Mouse (Mus musculus): ENCODE results near the gene Lct. TPM values are rescaled to one million over a fixed set of nuclear protein-coding genes. Genes with fewer than 3 reads are reported as not detected.

Gene Lct
- polyA plus RNA-seq, 1 experiment from 2014 or later: 0.37 TPM

Other genes with a start within 250 kb of the Lct start
- 9.2 TPM in 2 replicates for gene Zranb3, start 225.3 kb downstream of the Lct start, polyA plus RNA-seq (2016; fragmentation: Nextera tagmentation; extraction: Ambion mirVana)
- gene R3hdm1, start 225.0 kb downstream of the Lct start, polyA plus RNA-seq (2016; fragmentation: Nextera tagmentation; extraction: Ambion mirVana): 97.1 and 102 TPM in 2 replicates
- gene Ubxn4, start 84.4 kb downstream of the Lct start, polyA plus RNA-seq (2016; fragmentation: Nextera tagmentation; extraction: Ambion mirVana): 78.3 and 79.5 TPM in 2 replicates
- 175 and 179 TPM in 2 replicates for gene Mcm6, start 31.3 kb upstream of the Lct start, polyA plus RNA-seq (2016; fragmentation: Nextera tagmentation; extraction: Ambion mirVana)
- 184 and 188 TPM in 2 replicates for gene Dars, start 89.0 kb upstream of the Lct start, polyA plus RNA-seq (2016; fragmentation: Nextera tagmentation; extraction: Ambion mirVana)

All from hindbrain, embryonic 12.5 days (tissue).